Mouse (Mus musculus) neural tube, embryonic 15.5 days (tissue): ENCODE data around the gene Alox5. TPM values are rescaled to one million over a fixed set of nuclear protein-coding genes. Genes with fewer than 3 reads are reported as not detected.

Experiments
- polyA plus RNA-seq: library from polyadenylated mRNA; unstranded; fragments of >200 nt; fragmentation: Nextera tagmentation; extraction: Ambion mirVana; gene quantifications from 2 replicates; pipeline ENCODE4 v1.2.1, GENCODE M21; 2015

The Alox5 gene
- polyA plus RNA-seq, 1 experiment from 2014 or later: 0.82 TPM

Other genes starting within 250 kb of the Alox5 start
- 5.6 and 6.0 TPM in 2 replicates for gene Zfand4, start 197.0 kb downstream of the Alox5 start, polyA plus RNA-seq
- 47.7 and 56.0 TPM in 2 replicates for gene March8, start 123.2 kb downstream of the Alox5 start, polyA plus RNA-seq
- not detected in 2 replicates for gene Olfr211, start 27.9 kb upstream of the Alox5 start, polyA plus RNA-seq
- gene Olfr212, start 45.3 kb upstream of the Alox5 start, polyA plus RNA-seq: not detected in 2 replicates
- gene Olfr213, start 77.3 kb upstream of the Alox5 start, polyA plus RNA-seq: not detected in 2 replicates
- gene Gm5580, start 90.0 kb upstream of the Alox5 start, polyA plus RNA-seq: 0.31 TPM in 2 replicates
- gene Olfr214, start 93.1 kb upstream of the Alox5 start, polyA plus RNA-seq: not detected in 2 replicates
- not detected in 2 replicates for gene Olfr215, start 123.0 kb upstream of the Alox5 start, polyA plus RNA-seq
- gene Zfp422, start 167.8 kb upstream of the Alox5 start, polyA plus RNA-seq: 108 and 122 TPM in 2 replicates
- gene Depp1, start 189.4 kb upstream of the Alox5 start, polyA plus RNA-seq: 16.5 and 16.9 TPM in 2 replicates
- 29.0 and 32.5 TPM in 2 replicates for gene Rassf4, start 212.8 kb upstream of the Alox5 start, polyA plus RNA-seq